In the genomic region with DNA sequence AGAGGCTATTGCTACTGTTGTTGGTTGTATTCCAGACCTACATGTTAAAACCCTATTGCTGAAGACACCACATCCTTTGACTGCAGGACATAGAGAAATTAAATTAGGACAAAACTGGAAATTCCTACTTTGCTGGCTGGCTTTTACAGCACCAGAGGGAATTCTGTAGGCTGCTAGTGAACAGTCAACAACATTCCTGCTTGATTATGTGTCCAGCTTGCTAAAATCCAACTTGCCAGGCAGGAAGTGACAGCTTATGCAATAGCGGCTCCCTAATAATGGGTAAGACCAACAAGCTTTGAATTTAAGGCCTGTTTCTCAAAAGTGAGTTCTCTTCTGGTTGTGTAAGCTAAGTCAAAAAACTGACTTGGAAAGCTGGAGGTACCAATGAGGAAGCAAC, we compare ENCODE assay signal across 11 mouse cellular contexts.
DNase-seq lines count a peak whose midpoint lies in the region; ATAC-seq and TF ChIP-seq lines count a peak whose summit lies in the region.
"Had no signal": no experiment of that assay in that cellular context is flagged by ENCODE, and none has a peak within 500 bp of the region (broad histone marks: within the 10 kb centered on the region; RNA-seq: fewer than 3 reads in every experiment).

No protein-coding gene starts in this region.

- 37% methylated on average over 1 of the region's 1 CpGs for WGBS in heart, adult 2 months
- 82% methylated on average over 1 of the region's 1 CpGs for WGBS in heart, embryonic 10.5 days
- WGBS in midbrain, embryonic 13.5 days: 88% methylated on average over 1 of the region's 1 CpGs

- no peaks in the 10 kb centered on the region for H3K79me2 ChIP-seq in heart, adult 2 months (replicated peaks; ENCODE audit: control insufficient read depth, insufficient read depth, low read length)

- no peak overlapping the region for H3K4me3 ChIP-seq in heart, adult 2 months
- H3K4me3 ChIP-seq in heart, embryonic 10.5 days: no peak overlapping the region
- no peak overlapping the region for H3K4me3 ChIP-seq in midbrain, embryonic 13.5 days (replicated peaks)
- H3K4me3 ChIP-seq: hindbrain, embryonic 15.5 days had no signal

- TF ChIP-seq POLR2A in heart, adult 2 months (IDR thresholded peaks at IDR 0.05; ENCODE audit: insufficient read depth, low read depth, low read length): peak; percentile 24; the same call in 1 of the 2 replicates

- TF ChIP-seq CTCF in heart, adult 2 months (IDR thresholded peaks at IDR 0.05): no peak

- no peaks in the 10 kb centered on the region for H3K27me3 ChIP-seq in heart, adult 2 months (ENCODE audit: control insufficient read depth, insufficient read depth, low read length)
- no peaks in the 10 kb centered on the region for H3K27me3 ChIP-seq in heart, embryonic 10.5 days (ENCODE audit: insufficient read depth, poor library complexity, severe bottlenecking)
- H3K27me3 ChIP-seq in midbrain, embryonic 13.5 days: no peaks in the 10 kb centered on the region
- H3K27me3 ChIP-seq: hindbrain, embryonic 15.5 days had no signal

- peak; percentile 37 to 63 for DNase-seq in heart, adult 2 months
- DNase-seq in heart, embryonic 10.5 days (ENCODE audit: low spot score): no peak
- peak; percentile 1 for DNase-seq in brain, adult 2 months (ENCODE audit: low read depth, low spot score)
- DNase-seq in heart, postnatal 10 days: peak; percentile 67 to 69
- DNase-seq in lung, postnatal 25 days (ENCODE audit: low spot score): peak; percentile 49
- DNase-seq in urinary bladder, postnatal 25 days (ENCODE audit: low spot score): no peak
- no peak for DNase-seq in thymus, postnatal 0 days (ENCODE audit: low spot score)
- DNase-seq: cerebellum, adult 11 months had no signal

- peaks cover 9% of the 10 kb centered on the region for H3K4me1 ChIP-seq in heart, adult 2 months (ENCODE audit: control insufficient read depth, insufficient read depth, low read length)
- H3K4me1 ChIP-seq in heart, embryonic 10.5 days: no peaks in the 10 kb centered on the region
- H3K4me1 ChIP-seq in midbrain, embryonic 13.5 days (replicated peaks): no peaks in the 10 kb centered on the region
- H3K4me1 ChIP-seq: hindbrain, embryonic 15.5 days had no signal

- peaks cover 8% of the 10 kb centered on the region for H3K36me3 ChIP-seq in heart, adult 2 months (ENCODE audit: control insufficient read depth, insufficient read depth, low read length)
- H3K36me3 ChIP-seq in heart, embryonic 10.5 days: no peaks in the 10 kb centered on the region
- H3K36me3 ChIP-seq in midbrain, embryonic 13.5 days: no peaks in the 10 kb centered on the region
- H3K36me3 ChIP-seq: hindbrain, embryonic 15.5 days had no signal

- no peak overlapping the region for H3K9ac ChIP-seq in heart, adult 2 months (ENCODE audit: low read depth, low read length)
- H3K9ac ChIP-seq in midbrain, embryonic 13.5 days (replicated peaks): no peak overlapping the region
- H3K9ac ChIP-seq: hindbrain, embryonic 15.5 days; liver, embryonic 14.5 days had no signal

- intact Hi-C loops in heart, adult 2 months (cut with DNase I): no loop called here
- intact Hi-C loops in heart, postnatal 10 days (cut with DNase I): no loop called here

- H3K4me2 ChIP-seq in midbrain, embryonic 13.5 days (replicated peaks): no peak overlapping the region
- H3K4me2 ChIP-seq: hindbrain, embryonic 15.5 days had no signal

- TF ChIP-seq EP300 in heart, adult 2 months (IDR thresholded peaks at IDR 0.05; ENCODE audit: insufficient read depth, low read depth, low read length): 0 out of 2 replicates have a peak, but pooled peaks have one; percentile 21

- no peak for ATAC-seq in midbrain, embryonic 13.5 days

- H3K9me3 ChIP-seq in heart, embryonic 10.5 days: no peaks in the 10 kb centered on the region
- H3K9me3 ChIP-seq in midbrain, embryonic 13.5 days: no peaks in the 10 kb centered on the region
- H3K9me3 ChIP-seq: hindbrain, embryonic 15.5 days had no signal

- H3K27ac ChIP-seq in heart, adult 2 months: peak overlapping the region; percentile 67
- no peak overlapping the region for H3K27ac ChIP-seq in heart, embryonic 10.5 days
- no peak overlapping the region for H3K27ac ChIP-seq in midbrain, embryonic 13.5 days
- H3K27ac ChIP-seq: hindbrain, embryonic 15.5 days; liver, embryonic 14.5 days had no signal

Comparison
In these comparisons a context has a peak if more than half of its experiments do, and no peak if none do; other contexts are left out.
1. DNase-seq: peak in heart, adult 2 months (2 of 2), brain, adult 2 months (single experiment), heart, postnatal 10 days (2 of 2) and lung, postnatal 25 days (single experiment); none in heart, embryonic 10.5 days (single experiment), urinary bladder, postnatal 25 days (single experiment) and thymus, postnatal 0 days (single experiment).